Mouse (Mus musculus): ENCODE results near the gene Zdhhc4. TPM values are rescaled to one million over a fixed set of nuclear protein-coding genes. Genes with fewer than 3 reads are reported as not detected.

The Zdhhc4 gene
- polyA plus RNA-seq (2015; fragmentation: Nextera tagmentation; extraction: Ambion mirVana) = 88.6 and 97.2 TPM in 2 replicates

GRCm38 (mm10) chr5:143328690-143329495, at the start of gene Zdhhc4:
Zdhhc4 (minus strand) TSS chr5:143329256.
- DNase-seq (ENCODE audit: low spot score) = peak; percentile 91

- no peak for DNase-seq (ENCODE audit: low spot score)
Observed at GRCm38 (mm10) chr5:143376156-143376555, 47.1 kb upstream of the Zdhhc4 start.

DNA sequence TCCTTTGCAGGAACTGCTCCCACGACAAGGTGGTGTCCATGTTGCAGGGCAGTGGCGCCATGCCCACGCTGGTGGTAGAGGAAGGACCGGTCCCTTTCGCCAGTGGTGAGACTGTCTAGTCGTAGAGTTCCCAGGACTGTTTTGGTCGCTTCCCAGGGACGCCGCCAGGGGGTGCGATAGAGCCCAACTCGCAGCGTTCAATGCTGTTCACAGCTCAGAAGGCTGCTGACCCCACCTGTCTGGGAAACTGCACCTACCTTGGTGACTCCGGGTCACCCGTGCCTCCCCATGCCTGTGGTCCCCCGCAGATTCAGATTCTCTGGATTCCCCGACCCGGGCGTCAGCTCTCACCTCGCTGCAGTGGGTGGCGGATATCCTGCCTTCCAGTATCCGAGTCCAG, 46.2 kb upstream of the Zdhhc4 start:
- DNase-seq (ENCODE audit: low spot score) = peak; percentile 47

DNA sequence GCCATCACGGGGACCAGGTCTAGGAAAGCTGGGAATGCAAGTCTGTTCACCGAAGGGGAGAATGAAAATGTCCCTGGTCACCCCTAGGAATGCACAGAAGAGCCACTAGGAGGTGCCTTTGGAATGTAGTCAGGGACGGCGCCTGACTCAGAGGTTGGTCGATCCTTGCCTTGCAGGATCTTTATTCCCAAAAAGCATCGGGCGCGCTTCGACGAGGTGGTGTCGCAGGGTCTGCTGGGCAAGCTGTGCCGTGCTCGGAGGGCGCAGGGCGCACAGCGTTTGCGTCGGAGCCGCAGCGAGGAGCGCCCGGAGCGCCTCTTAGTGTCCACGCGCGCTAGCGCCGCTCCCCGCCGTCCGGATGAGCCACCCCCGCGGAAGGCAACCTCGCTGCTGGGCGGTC, 43.8 kb upstream of the Zdhhc4 start:
- DNase-seq (ENCODE audit: low spot score) = no peak

GRCm38 (mm10) chr5:143371146-143371510, 42.1 kb upstream of the Zdhhc4 start:
- no peak for DNase-seq (ENCODE audit: low spot score)

DNA sequence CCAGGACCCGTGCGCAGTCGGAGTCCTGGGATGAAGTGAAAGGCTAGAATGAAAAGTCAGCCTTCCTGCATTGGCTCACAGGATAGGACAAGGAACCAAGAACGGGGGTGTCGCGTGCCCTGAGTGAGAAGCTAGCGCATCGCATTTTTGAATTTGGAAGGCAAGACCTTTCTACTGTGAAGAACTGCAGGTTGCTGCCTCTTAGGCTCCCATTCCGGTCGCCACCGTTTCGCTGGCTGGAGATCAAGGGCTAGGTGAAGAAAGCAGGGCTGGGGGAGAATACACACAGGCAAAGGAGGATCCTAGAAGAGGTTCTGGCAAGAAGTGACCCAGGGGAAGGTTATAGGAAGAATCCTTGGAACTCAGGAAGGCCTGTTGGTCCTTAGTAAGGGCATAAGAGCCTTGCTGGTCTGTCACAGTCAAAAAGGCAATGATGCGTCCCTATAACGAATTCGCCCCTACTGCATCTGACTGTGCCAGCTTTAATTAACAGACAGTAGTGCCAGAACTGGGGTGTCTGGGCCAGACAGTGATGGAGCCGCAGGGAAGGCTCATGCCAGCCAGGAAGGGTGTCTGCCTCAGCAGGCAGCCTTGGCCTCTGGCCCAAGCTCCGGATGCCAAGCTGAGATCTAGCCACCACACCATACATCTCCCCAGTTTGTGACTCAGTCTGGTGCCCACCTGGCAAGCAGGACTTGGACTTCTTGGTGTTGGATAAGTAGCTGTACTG, 41.5 kb upstream of the Zdhhc4 start:
- no peak for DNase-seq (ENCODE audit: low spot score)

- DNase-seq (ENCODE audit: low spot score) = no peak
Observed at GRCm38 (mm10) chr5:143369611-143370255, 40.7 kb upstream of the Zdhhc4 start.

DNA sequence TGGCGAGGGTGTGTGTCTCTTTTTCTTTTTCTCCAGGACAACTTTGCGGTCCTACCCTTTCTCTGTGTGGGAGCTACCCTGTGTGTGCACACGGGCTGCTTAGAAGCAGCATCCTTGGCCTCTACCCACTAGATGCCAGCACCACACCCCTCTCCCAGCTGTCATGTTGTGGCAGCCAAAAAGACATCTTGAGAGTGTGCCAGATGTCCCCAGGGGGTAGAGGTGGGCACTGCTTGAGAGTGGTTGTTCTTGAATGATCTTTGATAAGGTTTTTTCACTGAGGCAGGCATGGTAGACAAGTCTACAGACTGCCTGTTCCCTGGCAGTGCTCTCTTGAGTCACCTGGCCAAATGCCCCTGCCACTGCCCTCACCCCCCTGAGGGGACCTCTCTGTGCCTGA, 38.9 kb upstream of the Zdhhc4 start:
- no peak for DNase-seq (ENCODE audit: low spot score)

DNA sequence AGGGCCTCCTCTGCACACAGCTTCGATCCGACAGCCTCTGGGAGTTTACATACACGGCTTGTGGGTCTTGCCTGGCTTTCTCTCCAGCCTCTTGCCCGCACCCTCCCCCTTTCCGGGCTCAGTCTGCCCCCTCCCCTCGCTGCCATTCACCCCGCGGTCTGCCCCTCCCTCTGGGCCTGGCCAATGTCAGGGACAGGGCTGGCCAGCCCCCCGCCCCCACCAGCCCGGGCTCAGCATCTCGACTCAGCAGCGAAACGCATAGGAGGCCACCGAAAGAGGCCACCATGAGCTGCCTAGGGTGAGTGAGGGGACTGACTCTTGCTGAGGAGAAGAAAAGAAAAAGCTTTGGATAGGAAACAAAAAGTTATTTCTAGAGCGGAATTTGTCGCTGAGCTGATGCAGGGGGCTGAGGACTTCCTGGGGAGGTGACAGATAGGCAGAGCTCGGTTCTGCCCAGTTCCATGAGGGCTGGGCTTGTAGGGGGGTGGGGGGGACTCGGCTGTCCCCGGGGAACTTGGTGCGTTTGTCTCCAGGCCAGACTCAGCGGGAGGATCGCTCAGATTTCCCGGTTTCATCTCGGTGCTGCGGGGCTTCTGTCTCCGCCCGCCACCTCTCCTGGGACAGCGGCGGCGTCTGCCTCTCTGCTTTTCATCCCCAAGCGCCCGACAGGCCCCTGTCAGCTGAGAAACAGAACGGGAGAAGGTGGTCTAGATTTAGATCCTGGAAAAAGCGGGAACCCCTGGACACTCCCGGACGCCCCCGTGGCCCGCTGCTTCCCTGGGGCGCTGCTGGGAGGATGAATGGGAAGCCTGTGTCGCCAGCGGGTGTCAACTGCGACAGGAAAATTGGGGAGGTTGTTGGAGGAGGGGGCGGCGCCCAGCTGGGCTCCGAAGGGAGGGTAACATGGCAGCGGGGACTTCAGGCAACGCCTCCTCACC, 34.9 kb upstream of the Zdhhc4 start:
- no peak for DNase-seq (ENCODE audit: low spot score)

DNA sequence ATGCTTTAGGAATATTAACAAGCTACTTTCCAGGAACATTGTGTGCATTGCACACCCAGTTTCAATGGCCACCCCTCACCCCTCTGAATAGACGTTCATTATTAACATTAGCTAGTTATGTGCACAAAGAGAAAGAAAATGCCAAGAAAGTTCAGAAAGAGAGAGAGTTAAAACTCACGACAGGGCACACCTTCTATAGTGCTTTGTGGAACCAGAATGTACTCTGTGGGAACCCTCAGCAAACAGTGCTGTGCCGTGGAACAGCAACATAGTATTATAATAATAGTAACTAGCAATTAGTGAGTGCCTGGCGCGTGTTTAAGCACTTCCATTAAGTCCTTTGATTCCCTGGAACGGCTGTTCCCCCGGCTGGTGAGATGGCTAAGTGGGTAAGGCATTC, 32.4 kb upstream of the Zdhhc4 start:
- DNase-seq (ENCODE audit: low spot score) = no peak

DNA sequence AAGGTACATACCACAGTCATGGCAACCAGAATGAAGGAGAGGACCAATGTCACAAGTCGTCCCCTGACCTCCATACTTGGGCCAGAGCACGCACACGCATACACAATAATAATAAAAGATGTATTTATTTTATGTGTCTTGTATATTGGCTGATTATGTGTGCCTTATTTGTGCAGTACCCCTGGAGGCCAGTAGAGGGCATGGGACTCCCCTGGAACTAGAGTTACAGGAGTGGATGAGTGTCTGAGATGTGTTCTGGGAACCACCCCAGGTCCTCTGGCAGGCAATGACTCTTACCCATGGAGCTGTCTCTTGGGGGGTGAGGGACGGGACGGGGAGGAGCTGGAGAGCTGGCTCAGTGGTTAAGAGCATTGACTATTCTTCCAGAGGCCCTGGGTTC, 30.9 kb upstream of the Zdhhc4 start:
- peak; percentile 24 for DNase-seq (ENCODE audit: low spot score)

DNA sequence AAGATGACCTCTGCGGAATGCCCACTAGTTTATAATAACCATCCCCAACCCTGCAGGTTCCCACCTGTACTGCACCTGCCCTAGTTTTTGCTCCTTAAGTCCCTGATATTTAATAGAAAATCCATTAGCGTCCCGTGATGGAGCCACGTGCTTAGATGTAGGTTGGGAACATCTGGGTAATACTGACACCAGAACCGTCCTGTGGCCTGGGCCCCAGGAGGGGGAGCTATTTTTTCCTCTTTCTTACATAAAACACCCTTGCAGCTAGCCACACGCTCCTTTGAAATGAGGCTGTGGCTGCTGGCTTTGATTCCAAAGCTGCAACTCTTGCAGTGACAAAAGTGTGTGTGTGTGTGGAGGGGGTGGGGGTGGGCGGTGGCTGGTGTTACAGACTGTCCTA, 30.2 kb upstream of the Zdhhc4 start:
- DNase-seq (ENCODE audit: low spot score) = no peak

- DNase-seq (ENCODE audit: low spot score) = no peak
Observed at GRCm38 (mm10) chr5:143357564-143357963, 28.5 kb upstream of the Zdhhc4 start.

DNA sequence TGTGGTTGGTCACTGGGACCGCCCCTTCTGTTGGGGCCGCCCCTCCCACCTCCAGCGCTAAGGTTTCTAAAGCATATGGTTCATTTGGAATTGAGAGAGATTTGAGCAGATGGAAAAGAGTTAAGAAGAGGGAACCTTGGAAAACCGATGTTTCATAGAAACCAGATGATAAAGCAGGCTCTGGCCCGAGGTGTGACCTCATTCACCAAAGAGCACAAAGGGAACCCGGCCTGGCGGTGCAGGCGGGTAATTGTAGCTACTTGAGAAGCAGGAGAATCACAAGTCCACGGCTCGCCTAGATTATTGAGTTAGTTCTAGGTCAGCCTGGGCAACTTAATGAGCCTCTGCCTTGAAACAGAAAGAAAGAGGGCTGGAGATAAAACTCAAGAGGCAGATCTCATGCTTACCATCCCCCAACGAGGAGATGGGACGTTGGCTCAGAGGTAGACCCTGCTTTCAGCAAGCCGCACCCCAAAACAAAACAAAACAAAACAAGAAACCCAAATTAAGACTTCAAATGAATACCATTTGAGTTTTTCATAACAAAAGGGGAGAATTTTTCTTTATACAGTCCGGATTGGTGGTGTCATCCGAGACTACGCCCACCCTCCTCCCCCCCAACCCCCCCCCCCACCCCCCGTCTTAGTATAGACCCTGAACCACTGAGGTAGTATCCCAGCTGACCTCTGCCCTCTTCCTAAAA, 27.8 kb upstream of the Zdhhc4 start, which contains the start of gene Grid2ip:
TSS of gene Grid2ip (plus strand) at position 653 of the 703 bp plus-strand sequence.
- no peak for DNase-seq (ENCODE audit: low spot score)

DNA sequence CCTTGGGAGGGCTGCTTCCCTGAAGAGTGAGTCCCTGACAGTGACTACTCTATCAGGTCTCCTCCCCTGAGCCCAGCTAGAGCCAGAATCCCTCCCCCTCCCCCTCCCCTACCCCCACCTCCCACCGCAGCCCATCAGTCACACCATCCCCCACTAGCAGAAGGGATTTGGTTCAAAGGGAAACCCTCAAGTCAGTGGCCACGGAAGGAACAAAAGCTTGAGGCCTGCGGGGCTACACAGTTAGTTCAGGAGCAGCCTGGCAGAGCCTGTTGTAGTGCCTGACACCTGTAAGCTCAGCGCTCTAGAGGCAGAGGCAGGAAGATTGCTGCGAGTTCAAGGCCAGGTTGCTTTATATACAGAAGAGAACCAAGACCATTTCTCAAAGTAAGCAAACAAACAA, 27.0 kb upstream of the Zdhhc4 start:
- DNase-seq (ENCODE audit: low spot score) = no peak

GRCm38 (mm10) chr5:143346367-143346766, 17.3 kb upstream of the Zdhhc4 start:
- DNase-seq (ENCODE audit: low spot score) = no peak

- no peak for DNase-seq (ENCODE audit: low spot score)
Observed at GRCm38 (mm10) chr5:143339603-143340002, 10.5 kb upstream of the Zdhhc4 start.

DNA sequence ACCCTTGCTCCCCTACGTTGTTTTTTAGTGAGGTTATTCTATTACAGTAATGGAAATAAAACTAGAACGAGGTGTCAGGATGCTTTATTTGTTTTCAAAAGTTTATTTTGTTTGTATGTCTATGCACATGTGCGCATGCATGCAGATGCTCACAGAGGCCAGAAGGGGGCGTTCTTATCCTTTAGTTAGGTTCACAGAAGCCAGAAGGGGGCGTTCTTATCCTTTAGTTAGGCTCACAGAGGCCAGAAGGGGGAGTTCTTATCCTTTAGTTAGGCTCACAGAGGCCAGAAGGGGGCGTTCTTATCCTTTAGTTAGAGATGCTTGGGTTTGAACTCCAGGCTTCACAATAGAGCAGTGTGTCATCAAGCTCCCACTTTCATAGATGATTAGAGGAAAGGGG, 7.5 kb upstream of the Zdhhc4 start:
- no peak for DNase-seq (ENCODE audit: low spot score)

GRCm38 (mm10) chr5:143335089-143335460, 6.0 kb upstream of the Zdhhc4 start:
- no peak for DNase-seq (ENCODE audit: low spot score)

- DNase-seq (ENCODE audit: low spot score) = no peak
Observed at GRCm38 (mm10) chr5:143334418-143335088, 5.5 kb upstream of the Zdhhc4 start.

Measured in thymus, postnatal 0 days (tissue).